Mouse (Mus musculus) right cerebral cortex, postnatal 10 days (tissue): Measurements from ENCODE around the gene Pip4k2b.
"Not testable (repeated sequence)": the region's sequence is repeated elsewhere in the genome, so short reads cannot be mapped to it uniquely, and the experiment has no call there.

Source experiments
- DNase-seq, 2 experiments: peaks; one replicate each; pipeline ENCODE4 v3.0.0; 2021; ENCODE audit warnings: low spot score in 2 of 2

The Pip4k2b gene

GRCm38 (mm10) chr11:97753277-97753676 is 8.8 kb upstream of the Pip4k2b start:
- DNase-seq, result no peak

- DNase-seq, result no peak
These were observed 4.0 kb upstream of the Pip4k2b start for GRCm38 (mm10) chr11:97748496-97748895.

GRCm38 (mm10) chr11:97747773-97748172 is 3.3 kb upstream of the Pip4k2b start:
- DNase-seq, result no peak

- no peak for DNase-seq
These were observed 822 bp upstream of the Pip4k2b start for GRCm38 (mm10) chr11:97745331-97745721.

GRCm38 (mm10) chr11:97744718-97745330 is 320 bp upstream of the Pip4k2b start:
- peak; percentile 99 for DNase-seq

GRCm38 (mm10) chr11:97743423-97743822 is 1.1 kb downstream of the Pip4k2b start:
- DNase-seq, result no peak

GRCm38 (mm10) chr11:97742591-97742990 is 1.9 kb downstream of the Pip4k2b start:
- no peak for DNase-seq

- DNase-seq, result no peak
These were observed 2.3 kb downstream of the Pip4k2b start for GRCm38 (mm10) chr11:97742157-97742556.

GRCm38 (mm10) chr11:97740190-97740589 is 4.3 kb downstream of the Pip4k2b start:
- peak; percentile 59 to 67 for DNase-seq

- DNase-seq, result no peak
These were observed 5.3 kb downstream of the Pip4k2b start for GRCm38 (mm10) chr11:97739155-97739554.

GRCm38 (mm10) chr11:97738703-97739102 is 5.8 kb downstream of the Pip4k2b start:
- DNase-seq, result no peak

- DNase-seq, result no peak
These were observed 6.9 kb downstream of the Pip4k2b start for GRCm38 (mm10) chr11:97737600-97737999.

GRCm38 (mm10) chr11:97736645-97737044 is 7.9 kb downstream of the Pip4k2b start:
- no peak for DNase-seq

- DNase-seq, result not testable (repeated sequence)
These were observed 9.7 kb downstream of the Pip4k2b start for GRCm38 (mm10) chr11:97734810-97735209.

GRCm38 (mm10) chr11:97733689-97734088 is 10.8 kb downstream of the Pip4k2b start:
- DNase-seq, result no peak

GRCm38 (mm10) chr11:97728730-97729129 is 15.8 kb downstream of the Pip4k2b start:
- no peak for DNase-seq

GRCm38 (mm10) chr11:97728311-97728710 is 16.2 kb downstream of the Pip4k2b start:
- DNase-seq, result no peak

- no peak for DNase-seq
These were observed 20.8 kb downstream of the Pip4k2b start for GRCm38 (mm10) chr11:97723709-97724108.

- no peak for DNase-seq
These were observed 23.2 kb downstream of the Pip4k2b start for GRCm38 (mm10) chr11:97721338-97721737.

- DNase-seq, result no peak
These were observed 25.5 kb downstream of the Pip4k2b start for GRCm38 (mm10) chr11:97719041-97719440.

GRCm38 (mm10) chr11:97718281-97718860 is 26.1 kb downstream of the Pip4k2b start:
- DNase-seq, result no peak

GRCm38 (mm10) chr11:97717369-97718280 is 26.9 kb downstream of the Pip4k2b start:
- no peak for DNase-seq

GRCm38 (mm10) chr11:97716021-97716420 is 28.5 kb downstream of the Pip4k2b start:
- DNase-seq, result no peak
